Mouse (Mus musculus) heart, adult 18-20 months (tissue): ENCODE data around the gene Olfr827. TPM values are rescaled to one million over a fixed set of nuclear protein-coding genes. Genes with fewer than 3 reads are reported as not detected.

ENCODE experiments used
- DNase-seq, 2 experiments: peaks; one replicate each; pipeline ENCODE4 v3.0.0; 2021 to 2022; ENCODE audit warnings: mixed read lengths in 1 of 2
- long read RNA-seq, 2 experiments: library from polyadenylated mRNA; stranded (forward); transcript quantifications; one replicate each; pipeline ENCODE4 v2.0.0; 2021
- total RNA-seq, 2 experiments: library from RNA; stranded (reverse); gene quantifications; 2 replicates each; pipeline ENCODE4 v1.2.3; 2021

Olfr827 gene
- not detected for total RNA-seq
- long read RNA-seq, experiment 1: 0 reads
- long read RNA-seq, experiment 2: 0 reads

DNA sequence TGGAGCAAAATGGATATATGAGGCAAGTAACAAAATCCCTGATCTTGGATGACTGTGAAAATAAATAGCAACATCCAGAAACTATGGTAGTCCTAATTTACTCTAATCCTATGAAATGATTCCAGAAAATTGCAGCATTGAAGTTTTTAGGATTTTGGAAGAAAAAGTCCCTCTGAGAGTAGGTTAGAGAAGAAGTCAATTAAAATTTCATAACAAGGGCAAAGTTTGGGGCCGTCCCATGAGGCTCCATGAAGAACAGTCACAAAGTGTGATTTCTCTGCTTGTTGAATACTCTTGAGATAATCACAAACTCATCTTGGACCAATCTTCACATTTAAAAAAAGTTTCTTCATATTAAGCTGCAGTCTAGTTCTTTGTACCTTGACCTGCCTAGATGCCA is at the start of gene Olfr827:
Gene Olfr827 (minus strand): TSS at position 101 of the 400 bp plus-strand sequence.
- DNase-seq: no peak

DNA sequence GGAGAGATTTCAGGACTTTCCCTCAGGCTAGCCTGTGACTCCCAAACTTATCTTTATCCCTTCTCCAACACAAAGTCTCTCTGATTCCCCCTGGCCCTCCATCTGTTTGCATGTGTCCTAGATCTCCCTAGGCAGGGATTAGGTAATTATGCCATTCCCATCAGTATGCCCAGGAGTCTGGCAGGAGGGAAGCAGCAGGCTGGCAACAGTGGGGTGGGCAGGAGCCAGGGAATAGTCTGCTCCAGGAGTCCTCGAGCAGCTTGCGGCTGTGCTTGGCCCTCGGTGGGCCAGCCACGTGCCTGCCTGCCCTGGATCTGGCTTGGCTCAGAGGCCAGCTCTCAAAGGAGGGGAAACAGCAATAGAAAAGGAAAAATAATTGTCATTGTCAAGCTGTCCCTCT is 49.0 kb upstream of the Olfr827 start:
- no peak for DNase-seq

DNA sequence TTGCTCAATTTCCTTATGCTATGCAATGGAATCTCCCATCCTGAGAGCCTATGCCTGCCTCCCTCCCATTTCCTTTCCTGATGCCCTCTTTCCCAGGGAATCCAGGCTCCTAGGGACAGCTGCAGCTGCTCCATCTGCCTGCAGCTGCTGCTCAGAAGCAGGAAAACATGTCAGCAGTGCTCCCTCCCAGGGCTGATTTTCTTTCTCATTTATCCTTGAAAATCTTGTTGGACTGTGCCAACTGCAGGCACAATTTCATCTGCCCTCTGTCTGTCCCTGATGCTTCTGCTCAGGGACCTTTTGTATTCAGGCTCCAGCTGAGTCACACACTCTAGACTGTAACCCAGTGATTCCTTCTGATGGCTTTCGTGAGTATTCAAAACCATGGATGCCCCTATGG is 45.3 kb upstream of the Olfr827 start:
- no peak for DNase-seq

DNA sequence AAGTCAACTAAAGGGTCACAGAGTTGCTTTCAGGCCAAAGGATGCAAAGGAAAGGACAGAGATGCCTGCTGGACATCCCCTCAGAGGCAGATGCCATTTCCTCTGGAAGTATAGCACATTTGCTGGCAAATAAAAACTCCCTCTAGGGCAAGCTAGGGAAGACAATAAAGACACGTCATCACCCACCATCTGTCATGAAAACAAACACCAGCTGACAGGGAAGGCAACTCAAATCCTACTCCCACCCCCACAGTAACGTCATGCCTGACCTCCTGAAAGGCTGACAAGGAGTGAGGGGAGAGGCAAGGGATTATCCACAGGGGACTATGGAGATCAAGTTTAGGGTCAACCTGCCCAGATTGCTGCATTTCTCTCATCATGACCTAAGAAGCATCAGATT is 30.1 kb upstream of the Olfr827 start:
- no peak for DNase-seq

DNA sequence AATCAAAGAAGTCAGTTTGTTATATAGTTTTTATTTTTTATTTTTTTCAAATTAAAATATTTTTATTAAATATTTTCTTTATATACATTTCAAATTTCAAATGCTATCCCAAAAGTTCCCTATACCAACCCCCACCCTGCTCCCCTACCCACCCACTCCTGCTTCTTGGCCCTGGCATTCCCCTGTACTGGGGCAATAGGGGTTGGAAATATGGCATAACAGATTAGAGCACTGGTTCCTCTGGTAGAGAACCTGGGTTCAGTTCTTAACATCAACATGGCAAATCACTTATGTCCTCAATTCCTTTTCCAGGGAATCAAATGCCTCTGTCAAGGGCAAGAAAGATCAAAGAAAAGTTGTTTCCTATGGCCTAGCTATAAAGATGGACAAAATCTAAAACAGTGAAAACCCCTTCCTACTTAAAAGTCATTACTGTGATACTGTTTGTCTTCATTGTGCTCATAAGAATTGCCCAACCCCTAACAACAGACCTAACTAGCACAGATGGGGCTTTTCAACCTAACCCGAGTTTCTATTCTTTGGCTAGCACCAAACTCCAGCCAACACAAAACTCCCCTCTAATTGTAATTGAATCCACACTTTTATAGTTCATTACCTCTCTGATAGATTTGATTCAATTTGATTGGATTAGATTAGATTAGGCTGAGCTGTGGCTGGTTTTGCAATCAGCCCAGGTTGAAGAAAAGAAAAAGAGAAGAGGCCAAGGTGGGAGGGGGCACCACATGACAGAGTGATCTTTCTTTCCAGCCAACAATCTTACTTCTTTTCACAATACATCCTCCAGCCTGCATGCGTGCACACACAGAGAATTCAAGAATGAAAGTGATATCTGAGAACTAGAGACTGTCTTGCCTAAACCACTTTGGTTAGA is 24.4 kb upstream of the Olfr827 start:
- DNase-seq: no peak

DNA sequence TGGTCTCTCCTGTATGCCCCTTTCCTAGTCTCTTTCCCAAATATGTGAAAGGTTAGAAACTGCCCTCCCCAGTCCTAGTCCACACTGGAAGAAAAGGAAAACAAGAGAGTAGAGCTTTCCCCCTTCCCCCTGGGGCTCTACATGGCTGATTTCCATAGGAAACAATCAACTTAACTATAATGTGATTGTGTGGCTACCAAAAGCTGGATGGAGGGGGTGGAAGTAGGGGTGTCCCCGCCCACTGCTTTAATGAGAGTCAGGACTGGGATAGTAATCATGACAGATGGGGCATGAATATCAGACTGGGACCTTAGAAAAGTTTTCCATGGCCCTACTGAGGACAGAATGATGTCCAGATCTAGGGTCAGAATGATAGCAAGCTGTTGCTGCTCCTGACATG is 20.4 kb upstream of the Olfr827 start:
- DNase-seq: no peak

DNA sequence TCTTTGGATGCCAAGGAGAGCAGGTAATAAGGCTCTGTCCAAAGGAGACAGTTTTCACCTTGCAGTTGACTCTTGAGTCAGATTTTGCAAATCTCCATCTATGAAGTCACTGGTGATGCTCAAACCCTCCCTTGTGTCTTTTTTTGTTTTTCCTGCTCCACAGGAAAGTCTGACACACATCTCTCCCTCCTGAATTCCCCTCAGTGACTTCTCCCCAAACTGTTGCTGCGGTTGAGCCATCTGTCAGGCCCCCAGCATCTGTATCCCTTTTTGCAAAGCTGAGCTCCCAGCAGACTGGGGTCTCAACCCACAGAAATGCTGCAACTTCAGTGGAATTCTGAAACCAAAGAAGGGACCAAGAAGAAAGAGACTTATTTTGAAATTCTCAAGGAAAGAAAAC is 17.9 kb upstream of the Olfr827 start:
- DNase-seq: no peak

DNA sequence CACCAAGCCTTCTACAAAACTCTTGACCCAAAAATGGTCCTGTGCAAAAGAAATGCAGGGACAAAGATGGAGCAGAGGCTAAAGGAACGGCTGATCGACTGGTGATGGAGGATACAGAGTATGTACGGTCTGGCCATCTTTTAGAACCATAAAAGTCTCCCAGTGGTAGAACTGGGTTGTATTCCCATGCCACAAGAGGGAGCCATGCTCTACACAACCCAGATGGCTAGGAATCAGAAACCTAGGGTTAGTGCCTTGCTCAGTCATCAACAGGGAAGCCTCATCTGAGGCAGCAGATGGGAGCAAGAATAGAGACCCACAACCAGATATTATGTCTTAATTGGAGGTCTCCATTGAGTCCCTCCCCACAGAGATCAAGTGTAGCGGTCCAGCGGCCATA is 15.4 kb upstream of the Olfr827 start:
- DNase-seq: no peak

DNA sequence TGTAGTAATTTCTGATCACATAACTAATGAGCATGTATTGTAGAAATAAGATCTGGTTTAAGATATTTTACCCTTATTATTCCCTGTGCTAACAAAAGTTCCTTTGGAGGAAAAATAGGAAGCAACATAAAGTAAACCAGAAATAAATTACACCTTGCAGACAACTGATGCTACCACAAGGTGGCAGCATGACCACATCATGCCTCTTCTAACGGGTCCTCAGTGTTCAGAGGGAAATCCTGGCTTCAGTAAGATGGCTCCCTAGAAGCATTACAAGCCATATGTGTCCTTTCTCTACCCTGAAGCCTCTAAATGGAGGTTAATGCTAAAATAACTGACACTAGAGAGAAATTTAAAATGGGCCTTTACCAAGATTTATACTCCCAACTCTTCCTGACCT is 14.0 kb upstream of the Olfr827 start:
- DNase-seq: peak; percentile 2 to 17

DNA sequence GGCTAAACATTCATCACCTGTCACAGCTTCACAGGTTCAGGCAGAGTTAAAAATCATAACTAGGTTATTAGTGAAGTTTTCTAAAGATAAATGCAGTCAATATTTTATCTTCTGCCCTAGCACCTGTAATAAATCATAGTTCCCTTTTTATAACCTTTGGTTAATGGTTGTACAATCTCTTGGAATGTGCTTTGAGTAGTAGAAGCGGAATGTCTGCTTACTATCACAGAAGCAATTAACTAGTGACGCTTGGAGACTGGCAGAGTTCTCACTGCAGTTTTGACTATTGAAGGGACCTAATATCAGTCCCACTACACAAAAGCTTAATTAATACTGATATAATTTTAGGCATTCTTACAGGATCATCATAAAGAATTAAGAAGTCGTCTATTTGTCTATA is 10.8 kb upstream of the Olfr827 start:
- DNase-seq: no peak

DNA sequence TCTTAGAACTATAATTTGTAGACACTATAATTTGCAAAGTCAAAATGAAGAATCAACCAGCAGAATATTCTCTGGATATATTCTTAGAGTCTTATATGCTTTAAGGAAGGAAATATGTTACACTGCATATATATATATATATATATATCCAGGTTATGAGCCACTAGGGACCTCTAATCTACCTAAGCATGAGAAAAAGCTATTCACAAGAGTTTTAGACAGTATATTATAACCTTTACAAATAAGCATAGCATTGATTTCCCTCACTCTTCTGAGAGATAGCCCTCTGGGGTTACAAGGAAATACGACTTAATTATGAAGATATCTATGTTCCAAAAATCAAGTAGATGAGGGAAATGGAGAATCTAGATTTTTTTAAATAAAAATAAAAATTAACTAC is 30.1 kb downstream of the Olfr827 start, which contains the start of gene Olfr826:
Gene Olfr826 (minus strand): TSS at position 101 of the 400 bp plus-strand sequence.
- DNase-seq: no peak

DNA sequence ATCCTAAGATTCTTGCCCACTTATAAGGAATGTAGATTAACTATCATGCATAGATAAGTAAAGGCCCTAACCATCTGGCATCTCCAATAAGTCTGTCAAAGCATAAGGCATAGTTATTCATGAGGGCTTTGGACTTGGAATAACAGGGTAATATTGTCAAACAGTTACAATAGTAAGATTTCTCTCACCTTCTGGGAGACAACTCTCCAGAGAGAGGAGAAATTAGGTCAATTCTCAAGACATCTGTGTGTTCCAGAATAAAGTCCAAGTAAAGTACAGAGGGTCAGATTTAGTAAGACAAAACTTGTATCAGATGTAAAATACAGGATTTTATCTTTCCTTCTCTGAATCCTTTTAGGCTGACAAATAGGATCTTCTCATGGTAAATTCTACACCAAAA is 47.5 kb downstream of the Olfr827 start, which contains the start of gene Olfr825:
Gene Olfr825 (minus strand): TSS at position 101 of the 400 bp plus-strand sequence.
- no peak for DNase-seq

DNA sequence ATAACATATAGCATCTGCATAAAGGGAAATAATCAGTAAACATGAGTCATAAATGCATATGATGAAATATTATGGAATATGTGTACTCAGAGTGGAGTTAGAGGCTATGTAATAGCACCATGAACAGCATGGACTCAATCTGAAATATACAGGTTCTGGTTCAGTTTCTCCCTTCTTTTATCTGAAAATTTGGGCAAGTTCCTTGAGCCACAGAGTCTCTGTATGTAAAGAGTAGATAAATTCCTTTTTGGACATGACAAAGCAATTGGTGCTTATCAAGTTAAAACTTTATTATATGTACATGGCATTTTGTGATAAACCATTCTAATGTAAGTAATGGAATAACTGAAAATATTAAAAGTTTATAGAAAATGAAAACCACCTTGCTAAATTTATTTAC is 49.0 kb downstream of the Olfr827 start:
- DNase-seq: no peak

Other genes with a start within 250 kb of the Olfr827 start
- gene Olfr819, start 247.1 kb downstream of the Olfr827 start, total RNA-seq: not detected
- gene Olfr247, start 238.3 kb downstream of the Olfr827 start, total RNA-seq: not detected
- not detected for gene Gm10310, start 229.3 kb downstream of the Olfr827 start, total RNA-seq
- gene Olfr820, start 201.8 kb downstream of the Olfr827 start, total RNA-seq: not detected
- not detected for gene Olfr821, start 184.1 kb downstream of the Olfr827 start, total RNA-seq
- not detected for gene Olfr822, start 143.2 kb downstream of the Olfr827 start, total RNA-seq
- gene Olfr823, start 99.0 kb downstream of the Olfr827 start, total RNA-seq: not detected
- not detected for gene Olfr824, start 84.4 kb downstream of the Olfr827 start, total RNA-seq
- gene Olfr825, start 47.6 kb downstream of the Olfr827 start, total RNA-seq: not detected
- gene Olfr826, start 30.2 kb downstream of the Olfr827 start, total RNA-seq: not detected
- not detected for gene Neurod4, start 65.8 kb upstream of the Olfr827 start, total RNA-seq
- gene Tespa1, start 108.5 kb upstream of the Olfr827 start, total RNA-seq: 1 to 10 TPM in 1 of 2 experiments, under 1 TPM in 1; 0.37 to 3.2 TPM
- not detected for gene Vmn2r84, start 179.9 kb upstream of the Olfr827 start, total RNA-seq
- gene Vmn2r85, start 215.3 kb upstream of the Olfr827 start, total RNA-seq: not detected
- gene Vmn2r86, start 241.6 kb upstream of the Olfr827 start, total RNA-seq: not detected